Mouse (Mus musculus) layer of hippocampus, postnatal 14 days (tissue): ENCODE measurements around the gene Dstn. TPM values are rescaled to one million over a fixed set of nuclear protein-coding genes. Genes with fewer than 3 reads are reported as not detected.

Experiments used
- total RNA-seq, 2 experiments: library from RNA; stranded (reverse); gene quantifications; 2 replicates each; pipeline ENCODE4 v1.2.3; 2021

Dstn gene
- total RNA-seq, 2 experiments from 2014 or later, result 225 to 238 TPM

Other genes with a start within 250 kb of the Dstn start
- gene Bfsp1, start 52.1 kb upstream of the Dstn start, total RNA-seq, result 1 to 10 TPM; 1.1 to 1.3 TPM
- 10 to 100 TPM; 86.8 to 90.1 TPM for gene Rrbp1, start 95.9 kb downstream of the Dstn start, total RNA-seq
- not detected for gene Banf2, start 117.7 kb downstream of the Dstn start, total RNA-seq